Mouse (Mus musculus) stomach, embryonic 16.5 days (tissue): ENCODE data around the gene Tfpt. TPM values are rescaled to one million over a fixed set of nuclear protein-coding genes. Genes with fewer than 3 reads are reported as not detected.
"Not testable (repeated sequence)": the region's sequence is repeated elsewhere in the genome, so short reads cannot be mapped to it uniquely, and the experiment has no call there.

ENCODE experiments used
- ATAC-seq: fragments of 200-750 bp; cut with Nextera tagmentation; 2 replicates; pipeline ENCODE4 v1.8.0; 2017; ENCODE audit warnings: moderate number of reproducible peaks, moderate TSS enrichment; ENCODE audit not compliant: insufficient read depth, low FRiP score
- H3K27ac ChIP-seq: fragments of 300-500 bp; sonication (generic); 2 replicates; pipeline ENCODE4 v1.5.1; 2014; ENCODE audit warnings: low read length
- H3K27me3 ChIP-seq: fragments of 300-500 bp; sonication (generic); 2 replicates; pipeline ENCODE4 v1.6.1; 2014; ENCODE audit warnings: low read length, control low read depth, mixed read lengths; ENCODE audit not compliant: control insufficient read depth, insufficient read depth
- H3K36me3 ChIP-seq: fragments of 300-500 bp; sonication (generic); 2 replicates; pipeline ENCODE4 v1.6.1; 2014; ENCODE audit warnings: low read length; ENCODE audit not compliant: control insufficient read depth, insufficient read depth
- H3K4me1 ChIP-seq: fragments of 300-500 bp; sonication (generic); 2 replicates; pipeline ENCODE4 v1.6.1; 2014; ENCODE audit warnings: low read length, control low read depth, mixed read lengths; ENCODE audit not compliant: control insufficient read depth, insufficient read depth
- H3K4me2 ChIP-seq: fragments of 300-500 bp; sonication (generic); 2 replicates; pipeline ENCODE4 v1.6.1; 2014; ENCODE audit warnings: low read depth, low read length, mixed read lengths
- H3K4me3 ChIP-seq: fragments of 300-500 bp; sonication (generic); replicated peaks from 2 replicates; pipeline ENCODE4 v1.5.1; 2014; ENCODE audit warnings: mild to moderate bottlenecking, low read length
- H3K9ac ChIP-seq: fragments of 300-500 bp; sonication (generic); 2 replicates; pipeline ENCODE4 v1.6.1; 2014; ENCODE audit warnings: low read length
- H3K9me3 ChIP-seq: fragments of 300-500 bp; sonication (generic); replicated peaks from 2 replicates; pipeline ENCODE4 v1.6.1; 2016; ENCODE audit warnings: low read length, control low read depth; ENCODE audit not compliant: control insufficient read depth
- WGBS: fragments of 180-500 bp; shearing (Covaris S2); extraction: QIAGEN DNeasy Blood & Tissue Kit; methylation state at CpG from one replicate; pipeline ENCODE4 v1.1.7; 2014; 5-methylcytosine and 5-hydroxymethylcytosine counted together
- polyA plus RNA-seq: library from polyadenylated mRNA; unstranded; fragments of >200 nt; fragmentation: Nextera tagmentation; extraction: Ambion mirVana; gene quantifications from 2 replicates; pipeline ENCODE4 v1.2.1, GENCODE M21; 2015

The Tfpt gene
- polyA plus RNA-seq, 1 experiment from 2014 or later, result 19.0 TPM

DNA sequence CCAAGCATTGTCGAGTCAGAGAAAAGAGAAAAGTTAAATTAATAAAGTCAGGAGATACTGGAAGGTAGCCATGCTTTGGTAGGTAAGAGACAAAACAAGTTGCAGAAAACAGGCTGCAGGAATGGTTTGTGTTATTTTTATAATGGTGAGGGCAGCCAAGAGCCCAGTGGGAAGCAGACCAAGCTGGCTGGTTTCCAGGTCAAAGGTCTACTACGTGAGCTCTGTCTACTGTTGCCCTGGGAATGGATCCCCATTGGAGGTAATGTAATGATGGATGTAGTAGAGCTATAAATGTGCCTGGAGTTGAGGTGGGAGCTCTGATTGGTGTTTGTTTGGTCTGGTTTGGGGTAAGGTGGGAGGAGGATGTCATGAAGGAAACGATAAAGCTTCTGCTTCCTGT is 20.6 kb downstream of the Tfpt start:
- ATAC-seq, result no peak
- H3K27ac ChIP-seq, result no peak overlapping the region
- H3K4me2 ChIP-seq, result no peak overlapping the region
- no peak overlapping the region for H3K9ac ChIP-seq
- no peaks in the 10 kb centered on the region for H3K4me1 ChIP-seq
- no peaks in the 10 kb centered on the region for H3K27me3 ChIP-seq
- no peak overlapping the region for H3K4me3 ChIP-seq
- no peaks in the 10 kb centered on the region for H3K9me3 ChIP-seq
- H3K36me3 ChIP-seq, result no peaks in the 10 kb centered on the region
- WGBS, result 58% methylated on average over 3 of the region's 3 CpGs

DNA sequence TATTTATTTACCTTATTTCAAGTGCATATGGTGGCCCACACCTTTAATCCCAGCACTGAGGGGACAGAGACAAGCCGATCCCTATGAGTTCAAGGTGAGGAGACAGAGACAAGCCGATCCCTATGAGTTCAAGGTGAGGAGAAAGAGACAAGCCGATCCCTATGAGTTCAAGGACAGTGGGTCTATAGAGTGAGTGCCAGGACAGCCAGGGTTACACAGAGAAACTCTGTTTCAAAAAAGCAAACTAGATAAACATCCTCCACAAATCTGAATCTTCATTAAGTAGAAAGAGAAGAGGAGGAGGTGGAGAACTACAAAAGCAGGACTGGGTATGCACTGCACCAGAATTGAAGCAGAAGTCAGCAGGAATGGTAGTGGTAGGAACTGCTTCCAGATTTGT is 21.1 kb downstream of the Tfpt start:
- Histone ChIP-seq H3K36me3 (no peaks in the 10 kb centered on the region), H3K27ac (no peak overlapping the region), H3K4me2 (no peak overlapping the region), H3K4me1 (no peaks in the 10 kb centered on the region), H3K9ac (no peak overlapping the region), H3K27me3 (no peaks in the 10 kb centered on the region), H3K4me3 (no peak overlapping the region), H3K9me3 (no peaks in the 10 kb centered on the region)
- WGBS, result 88% methylated on average over 3 of the region's 3 CpGs
- ATAC-seq, result no peak

DNA sequence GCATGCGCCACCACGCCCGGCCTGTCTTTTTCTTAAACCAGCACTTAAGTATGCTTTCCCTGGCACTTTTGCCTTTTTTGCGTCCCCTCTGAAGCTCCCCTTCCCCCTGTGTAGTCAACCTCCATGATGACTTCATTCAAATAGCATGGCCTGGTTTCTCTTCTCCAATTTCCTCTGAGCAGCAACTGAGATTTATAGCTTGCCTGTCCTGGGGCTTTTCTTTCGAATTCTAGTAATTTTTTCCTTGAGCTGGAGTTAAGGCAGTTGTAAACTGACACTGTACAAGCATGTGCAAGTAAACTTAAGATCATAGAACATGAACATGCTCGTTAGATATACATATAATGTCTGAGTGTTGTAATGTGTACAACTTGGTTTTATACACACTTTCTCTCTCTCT is 22.3 kb downstream of the Tfpt start:
- no peak overlapping the region for H3K27ac ChIP-seq
- WGBS, result 77% methylated on average over 6 of the region's 6 CpGs
- H3K9ac ChIP-seq, result no peak overlapping the region
- H3K36me3 ChIP-seq, result no peaks in the 10 kb centered on the region
- H3K9me3 ChIP-seq, result no peaks in the 10 kb centered on the region
- H3K4me2 ChIP-seq, result no peak overlapping the region
- no peaks in the 10 kb centered on the region for H3K4me1 ChIP-seq
- H3K4me3 ChIP-seq, result no peak overlapping the region
- ATAC-seq, result no peak
- H3K27me3 ChIP-seq, result no peaks in the 10 kb centered on the region

DNA sequence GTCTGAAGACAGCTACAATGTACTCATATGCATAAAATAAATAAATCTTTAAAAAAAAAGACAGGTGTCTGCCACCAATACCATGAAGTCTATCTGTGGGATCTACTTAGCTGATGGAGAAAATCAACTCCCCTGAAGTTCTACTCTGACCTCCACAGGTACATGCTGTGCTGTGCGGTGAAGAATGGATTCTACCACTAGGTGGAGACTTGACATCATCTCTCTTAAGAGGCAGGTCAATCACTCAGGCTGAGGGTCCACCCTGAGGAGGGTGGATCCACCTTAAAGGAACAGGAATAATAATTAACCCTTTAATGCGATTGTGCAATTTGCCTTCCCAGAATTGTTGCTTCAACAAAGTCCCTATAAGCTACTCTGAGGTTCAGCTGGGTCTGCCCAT is 22.9 kb downstream of the Tfpt start:
- WGBS, result 15% methylated on average over 2 of the region's 2 CpGs
- no peaks in the 10 kb centered on the region for H3K27me3 ChIP-seq
- no peak overlapping the region for H3K9ac ChIP-seq
- no peaks in the 10 kb centered on the region for H3K9me3 ChIP-seq
- H3K4me1 ChIP-seq, result no peaks in the 10 kb centered on the region
- H3K36me3 ChIP-seq, result no peaks in the 10 kb centered on the region
- no peak overlapping the region for H3K4me2 ChIP-seq
- no peak overlapping the region for H3K27ac ChIP-seq
- ATAC-seq, result 0 out of 2 replicates have a peak, but pooled peaks have one; percentile 45
- H3K4me3 ChIP-seq, result no peak overlapping the region

DNA sequence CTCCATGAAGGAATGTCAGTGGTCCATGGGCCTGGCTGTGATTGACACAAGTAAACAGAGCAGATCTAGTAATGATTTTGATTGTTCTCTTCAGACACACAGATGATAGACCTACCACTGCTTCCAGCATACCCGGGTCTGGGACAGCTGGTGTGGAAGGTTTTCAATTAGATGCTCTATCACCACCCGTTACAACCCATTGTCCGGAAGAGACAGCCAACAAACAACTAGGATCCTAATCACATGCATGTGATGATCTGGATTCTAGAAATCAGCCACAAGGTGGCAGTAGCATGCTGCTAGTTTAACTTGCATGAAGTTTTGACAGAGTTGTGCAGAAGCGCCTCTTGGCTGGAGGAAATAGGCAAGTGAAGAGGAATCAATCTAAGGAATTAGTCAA is 28.6 kb downstream of the Tfpt start:
- H3K27ac ChIP-seq, result no peak overlapping the region
- 10% methylated on average over 4 of the region's 4 CpGs for WGBS
- no peak overlapping the region for H3K4me3 ChIP-seq
- H3K27me3 ChIP-seq, result no peaks in the 10 kb centered on the region
- H3K4me1 ChIP-seq, result no peaks in the 10 kb centered on the region
- H3K9me3 ChIP-seq, result no peaks in the 10 kb centered on the region
- no peak for ATAC-seq
- no peak overlapping the region for H3K4me2 ChIP-seq
- no peak overlapping the region for H3K9ac ChIP-seq
- no peaks in the 10 kb centered on the region for H3K36me3 ChIP-seq

DNA sequence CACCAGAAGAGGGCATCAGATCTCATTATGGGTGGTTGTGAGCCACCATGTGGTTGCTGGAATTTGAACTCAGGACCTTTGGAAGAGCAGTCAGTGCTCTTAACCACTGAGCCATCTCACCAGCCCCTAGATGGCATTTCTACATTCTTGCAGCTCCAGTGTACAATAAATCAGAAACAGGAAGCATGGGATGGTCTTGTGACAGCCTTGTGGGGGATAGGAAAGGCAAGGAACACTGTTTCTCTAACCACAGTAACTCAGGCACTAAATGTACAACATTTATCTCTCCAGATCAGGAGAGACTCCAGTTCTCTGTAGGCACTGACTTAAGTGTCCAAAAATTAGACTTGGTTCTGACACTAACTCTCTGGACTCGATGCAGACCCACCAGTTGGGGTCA is 32.0 kb downstream of the Tfpt start:
- not testable (repeated sequence) for H3K9ac ChIP-seq, H3K9me3 ChIP-seq, ATAC-seq, H3K27me3 ChIP-seq, H3K36me3 ChIP-seq, H3K4me1 ChIP-seq, H3K4me2 ChIP-seq, H3K4me3 ChIP-seq, H3K27ac ChIP-seq
- 64% methylated on average over 1 of the region's 1 CpGs for WGBS

DNA sequence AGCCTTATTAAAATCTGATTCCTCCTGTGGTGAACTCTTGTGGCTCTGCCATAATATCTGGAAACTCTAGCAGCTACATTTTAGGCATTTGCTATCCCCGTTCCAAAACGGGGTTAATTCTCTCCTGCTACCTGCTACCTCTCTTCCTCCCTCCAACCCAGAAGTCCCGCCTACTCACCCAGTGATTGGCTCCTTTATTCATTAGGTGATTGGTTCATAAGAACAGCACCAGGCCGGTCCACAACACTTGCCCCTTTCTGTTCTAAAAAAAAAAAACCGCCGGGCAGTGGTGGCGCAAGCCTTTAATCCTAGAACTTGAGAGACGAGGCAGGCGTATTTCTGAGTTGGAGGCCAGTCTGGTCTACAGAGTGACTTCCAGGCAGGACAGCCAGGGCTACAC is 34.6 kb downstream of the Tfpt start:
- Histone ChIP-seq H3K9ac (no peak overlapping the region), H3K4me2 (peak overlapping the region; percentile 36; the same call in 1 of the 2 replicates), H3K9me3 (no peaks in the 10 kb centered on the region), H3K4me1 (no peaks in the 10 kb centered on the region), H3K27ac (no peak overlapping the region), H3K4me3 (peak overlapping the region; percentile 24), H3K36me3 (no peaks in the 10 kb centered on the region), H3K27me3 (no peaks in the 10 kb centered on the region)
- ATAC-seq, result no peak
- WGBS, result 14% methylated on average over 9 of the region's 9 CpGs

DNA sequence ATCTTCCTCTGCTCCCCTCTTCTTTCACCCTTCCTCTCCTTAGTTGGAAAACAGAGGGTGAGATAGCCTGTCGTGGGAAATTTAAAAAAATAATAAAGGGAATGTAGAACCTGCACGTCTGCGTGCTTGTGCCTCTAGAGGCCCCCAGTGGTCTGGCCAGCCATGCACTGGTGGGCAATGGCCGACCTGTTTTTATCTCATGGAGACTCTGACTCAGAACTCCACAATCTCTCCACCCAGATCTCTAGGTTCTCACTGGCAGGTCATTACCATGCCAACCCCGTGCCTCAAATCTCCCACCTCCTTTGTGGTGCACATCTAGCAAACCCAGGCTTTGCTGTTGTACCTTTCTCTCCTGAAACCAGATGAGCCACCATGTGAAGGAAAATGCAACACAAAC is 35.0 kb downstream of the Tfpt start:
- 0 out of 2 replicates have a peak, but pooled peaks have one; percentile 33 for ATAC-seq
- H3K4me1 ChIP-seq, result no peaks in the 10 kb centered on the region
- H3K9me3 ChIP-seq, result no peaks in the 10 kb centered on the region
- WGBS, result 11% methylated on average over 5 of the region's 5 CpGs
- peak overlapping the region; percentile 24 for H3K4me3 ChIP-seq
- H3K27ac ChIP-seq, result no peak overlapping the region
- no peak overlapping the region for H3K9ac ChIP-seq
- H3K36me3 ChIP-seq, result no peaks in the 10 kb centered on the region
- H3K27me3 ChIP-seq, result no peaks in the 10 kb centered on the region
- H3K4me2 ChIP-seq, result peak overlapping the region; percentile 36; the same call in 1 of the 2 replicates

DNA sequence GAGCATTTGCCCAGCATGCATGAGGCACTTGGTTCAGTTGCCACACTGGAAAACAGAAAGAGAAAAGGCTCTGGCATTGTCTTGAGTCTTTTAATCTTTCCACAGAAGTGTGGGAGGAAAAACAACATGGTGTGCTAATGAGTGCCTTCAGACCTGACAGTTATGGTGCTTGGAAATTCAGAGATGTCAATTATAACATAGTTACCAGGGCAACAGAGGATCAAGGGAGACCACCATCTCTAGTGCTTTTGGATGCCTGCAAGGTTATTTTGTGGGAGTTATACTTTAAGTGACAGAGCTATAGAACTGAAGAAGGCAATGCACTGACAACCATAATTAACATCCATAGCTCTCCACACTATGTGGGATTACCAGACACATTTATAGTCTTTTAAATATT is 35.9 kb downstream of the Tfpt start:
- Histone ChIP-seq H3K9me3 (no peaks in the 10 kb centered on the region), H3K36me3 (no peaks in the 10 kb centered on the region), H3K9ac (no peak overlapping the region), H3K4me1 (no peaks in the 10 kb centered on the region), H3K4me3 (no peak overlapping the region), H3K27me3 (no peaks in the 10 kb centered on the region), H3K4me2 (no peak overlapping the region), H3K27ac (no peak overlapping the region)
- no peak for ATAC-seq

DNA sequence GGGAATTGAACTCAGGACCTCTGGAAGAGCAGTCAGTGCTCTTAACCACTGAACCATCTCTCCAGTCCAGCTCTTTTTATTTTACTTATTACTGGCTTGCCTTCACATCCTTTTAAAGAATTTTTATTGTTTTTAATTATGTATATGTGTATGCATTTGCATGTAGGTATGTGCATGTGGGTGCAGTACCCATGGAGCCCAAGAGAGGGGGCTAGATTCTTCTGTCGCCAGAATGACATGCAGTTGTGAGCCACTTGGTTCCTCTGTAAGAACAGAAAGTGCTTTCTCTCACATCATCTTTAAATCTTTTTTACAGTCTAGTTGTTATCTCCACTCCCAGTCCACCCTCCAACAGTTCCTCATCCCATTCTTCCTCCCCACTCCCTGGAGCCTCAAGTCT is 38.2 kb downstream of the Tfpt start:
- H3K36me3 ChIP-seq, result no peaks in the 10 kb centered on the region
- no peaks in the 10 kb centered on the region for H3K27me3 ChIP-seq
- no peaks in the 10 kb centered on the region for H3K4me1 ChIP-seq
- no peak for ATAC-seq
- 80% methylated on average over 1 of the region's 1 CpGs for whole genome bisulfite sequencing
- H3K9me3 ChIP-seq, result no peaks in the 10 kb centered on the region
- no peak overlapping the region for H3K9ac ChIP-seq
- no peak overlapping the region for H3K4me3 ChIP-seq
- no peak overlapping the region for H3K27ac ChIP-seq
- H3K4me2 ChIP-seq, result no peak overlapping the region
